Mouse (Mus musculus): Measurements from ENCODE around the gene Fam199x. TPM values are rescaled to one million over a fixed set of nuclear protein-coding genes. Genes with fewer than 3 reads are reported as not detected.

The Fam199x gene
- polyA plus RNA-seq, 1 experiment from 2014 or later: 2.3 TPM

DNA sequence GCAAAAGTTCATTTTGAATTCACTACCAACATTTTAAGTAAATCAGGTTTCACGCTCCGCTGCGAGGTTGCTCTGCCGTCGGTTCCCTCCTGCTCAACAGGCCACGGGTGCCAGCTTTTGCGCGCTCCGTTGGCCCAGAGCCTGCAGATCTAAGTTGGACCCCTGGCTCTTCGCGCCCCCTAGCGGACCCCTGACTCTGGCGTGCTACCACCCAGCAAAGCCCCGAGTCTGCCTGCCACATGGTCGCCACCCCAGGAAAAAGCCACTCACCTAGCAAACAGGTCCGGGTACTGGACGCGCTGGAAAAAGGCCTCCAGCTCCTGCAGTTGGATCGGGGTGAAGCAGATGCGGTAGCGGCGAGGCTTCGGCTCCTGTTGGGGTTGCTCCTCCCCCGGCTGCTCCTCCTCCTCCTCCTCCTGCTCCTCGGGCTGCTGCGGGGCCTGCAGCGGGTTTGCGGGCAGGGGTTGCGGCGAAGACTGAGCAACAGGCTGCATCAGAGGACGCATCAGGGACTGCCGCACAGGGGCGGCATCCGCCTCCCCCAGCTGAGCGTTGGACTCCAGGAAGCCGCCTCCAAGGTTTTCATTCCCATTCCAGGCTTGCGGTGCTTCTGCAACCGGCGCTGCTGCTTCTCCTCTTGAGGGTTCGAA lies 68.8 kb downstream of the Fam199x start:
- H3K79me2 ChIP-seq (ENCODE audit: inconsistent target): no peaks in the 10 kb centered on the region
- H3K36me3 ChIP-seq (ENCODE audit: inconsistent target): no peaks in the 10 kb centered on the region
- H3K27ac ChIP-seq: no peak overlapping the region
- WGBS (ENCODE audit: missing documents): 26% methylated on average over 34 of the region's 40 CpGs
- no peak overlapping the region for H3K4me3 ChIP-seq (ENCODE audit: inconsistent target)

DNA sequence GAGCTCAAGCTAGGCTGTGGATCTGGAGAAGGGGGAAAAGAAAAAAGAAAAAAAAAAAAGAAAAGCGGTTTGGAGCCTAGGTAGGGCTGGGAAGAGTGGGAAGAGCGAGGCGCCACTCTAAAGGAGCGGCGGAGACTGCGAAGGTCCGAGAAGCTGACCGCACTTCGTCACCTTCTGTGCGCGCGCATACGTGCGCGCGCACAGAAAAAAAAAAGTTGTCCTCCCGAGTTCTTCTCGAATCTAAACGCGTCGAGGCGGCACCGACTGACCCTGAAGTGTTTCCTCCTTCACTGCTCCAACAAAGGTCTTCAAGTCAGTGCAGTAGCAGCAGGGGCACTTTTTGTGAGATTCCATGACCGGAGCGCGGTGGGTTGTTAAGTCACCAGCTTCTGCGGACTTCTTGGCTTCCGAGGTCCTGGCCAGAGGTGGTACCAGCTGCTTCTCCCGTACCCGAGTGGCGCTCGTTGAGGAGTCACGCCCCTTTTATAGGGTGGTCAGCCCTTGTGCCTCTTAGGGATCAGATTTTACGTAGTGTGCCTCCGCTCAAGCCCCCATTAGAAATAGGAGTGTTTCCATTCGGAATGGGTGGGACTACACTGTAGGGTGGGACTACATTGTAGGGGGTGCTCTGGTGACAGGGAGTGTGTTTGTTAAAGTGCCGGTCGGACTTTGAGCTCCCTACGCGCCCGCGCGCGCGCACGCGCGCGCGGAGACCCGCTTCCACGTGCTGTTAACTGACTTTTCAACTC lies 70.5 kb downstream of the Fam199x start:
- H3K36me3 ChIP-seq (ENCODE audit: inconsistent target): no peaks in the 10 kb centered on the region
- no peaks in the 10 kb centered on the region for H3K79me2 ChIP-seq (ENCODE audit: inconsistent target)
- H3K27ac ChIP-seq: no peak overlapping the region
- 46% methylated on average over 39 of the region's 52 CpGs for WGBS (ENCODE audit: missing documents)
- no peak overlapping the region for H3K4me3 ChIP-seq (ENCODE audit: inconsistent target)

DNA sequence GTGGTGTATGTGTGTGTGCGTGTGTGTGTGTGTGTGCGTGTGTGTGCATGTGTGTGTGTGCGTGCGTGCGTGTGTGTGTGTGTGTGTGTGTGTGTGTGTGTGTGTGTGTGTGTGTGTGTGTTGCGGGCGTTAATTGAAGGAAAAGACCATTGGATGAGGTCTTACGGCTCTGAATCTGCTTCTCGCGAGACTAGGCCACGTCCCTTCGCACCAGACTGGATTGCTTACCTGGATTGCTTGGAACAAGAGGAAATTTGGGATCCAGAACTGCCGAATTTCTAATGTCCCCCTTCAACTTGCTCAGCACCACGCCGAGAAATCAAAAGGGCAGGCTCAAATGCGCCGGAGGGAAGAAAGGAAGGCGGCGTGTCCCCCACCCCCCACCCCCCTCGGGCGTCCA lies 72.3 kb downstream of the Fam199x start, which contains the start of gene Esx1:
Esx1 (minus strand) TSS at position 366 of the 400 bp plus-strand sequence.
- 31% methylated on average over 13 of the region's 21 CpGs for WGBS (ENCODE audit: missing documents)
- no peaks in the 10 kb centered on the region for H3K79me2 ChIP-seq (ENCODE audit: inconsistent target)
- no peak within 1 kb of the TSS for H3K4me3 ChIP-seq (ENCODE audit: inconsistent target)
- H3K36me3 ChIP-seq (ENCODE audit: inconsistent target): no peaks in the 10 kb centered on the region
- H3K27ac ChIP-seq: no peak within 1 kb of the TSS

DNA sequence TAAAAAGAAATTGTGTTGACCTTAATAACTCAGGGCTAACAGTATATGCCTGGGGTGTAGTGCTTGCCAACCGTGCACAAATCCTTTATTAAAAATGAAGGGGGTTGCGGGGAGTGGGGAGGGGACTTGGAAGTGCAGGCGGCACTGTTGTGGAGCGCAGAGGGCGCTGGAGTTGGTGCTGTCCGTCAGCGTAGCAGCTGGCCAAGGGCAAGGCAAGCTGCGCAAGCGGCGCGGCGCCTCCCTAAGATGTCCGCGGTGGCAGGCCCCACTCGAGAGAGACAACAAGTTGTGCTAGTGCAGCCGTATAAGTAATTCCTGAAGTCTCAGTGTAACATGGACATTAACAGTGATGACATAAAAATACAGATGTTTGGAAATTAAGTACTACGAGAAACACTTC lies 78.1 kb downstream of the Fam199x start:
- no peaks in the 10 kb centered on the region for H3K36me3 ChIP-seq (ENCODE audit: inconsistent target)
- WGBS (ENCODE audit: missing documents): 16% methylated on average over 17 of the region's 17 CpGs
- no peak overlapping the region for H3K4me3 ChIP-seq (ENCODE audit: inconsistent target)
- H3K27ac ChIP-seq: no peak overlapping the region
- H3K79me2 ChIP-seq (ENCODE audit: inconsistent target): no peaks in the 10 kb centered on the region

Other genes with a start within 250 kb of the Fam199x start
- gene Plp1, start 226.9 kb upstream of the Fam199x start, polyA plus RNA-seq (2018): 0.05 to 0.20 TPM (median 0.06 TPM) in 3 replicates
- not detected in 3 replicates for gene Rab9b, start 180.8 kb upstream of the Fam199x start, polyA plus RNA-seq (2018)
- not detected in 3 replicates for gene H2bfm, start 122.3 kb upstream of the Fam199x start, polyA plus RNA-seq (2018)
- gene Tmsb15b2, start 74.1 kb upstream of the Fam199x start, polyA plus RNA-seq (2018): not detected in 3 replicates
- 0.33 to 0.49 TPM (median 0.36 TPM) in 3 replicates for gene Tmsb15l, start 72.7 kb upstream of the Fam199x start, polyA plus RNA-seq (2018)
- gene Tmsb15b1, start 72.7 kb upstream of the Fam199x start, polyA plus RNA-seq (2018): not detected in 3 replicates
- gene Zcchc18, start 56.4 kb upstream of the Fam199x start, polyA plus RNA-seq (2018): not detected in 3 replicates
- 2.3 to 3.0 TPM (median 2.7 TPM) in 3 replicates for gene Slc25a53, start 11.3 kb upstream of the Fam199x start, polyA plus RNA-seq (2018)
- gene Esx1, start 72.5 kb downstream of the Fam199x start, polyA plus RNA-seq (2018): not detected in 3 replicates